Mouse (Mus musculus) bone marrow macrophage, adult 2 months (primary cell): Measurements from ENCODE around the gene Hcn2. TPM values are rescaled to one million over a fixed set of nuclear protein-coding genes. Genes with fewer than 3 reads are reported as not detected.

Experiments used
- H3K27ac ChIP-seq: 2 replicates; pipeline ENCODE4 v1.5.1; 2012; ENCODE audit warnings: low read depth, low read length; ENCODE audit not compliant: insufficient read depth
- H3K4me1 ChIP-seq: 2 replicates; pipeline ENCODE4 v1.6.1; 2012; ENCODE audit warnings: low read length; ENCODE audit not compliant: control insufficient read depth, insufficient read depth
- H3K4me3 ChIP-seq: 2 replicates; pipeline ENCODE4 v1.5.1; 2012; ENCODE audit warnings: mild to moderate bottlenecking, low read length, moderate library complexity; ENCODE audit not compliant: insufficient read depth
- CTCF ChIP-seq: IDR thresholded peaks from 2 replicates; pipeline ENCODE4 v1.5.1; 2012; ENCODE audit warnings: low read depth, mild to moderate bottlenecking, low read length, moderate library complexity
- POLR2A ChIP-seq: IDR thresholded peaks from 2 replicates; pipeline ENCODE4 v1.6.1; 2012; ENCODE audit warnings: mild to moderate bottlenecking, low read depth, low read length, borderline replicate concordance
- polyA plus RNA-seq: library from polyadenylated mRNA; stranded (reverse); fragments of >200 nt; gene quantifications from 2 replicates; pipeline ENCODE4 v1.2.4, GENCODE M21; 2012; ENCODE audit not compliant: missing spikeins, insufficient read depth, insufficient read length

The Hcn2 gene
- 0.86 and 1.3 TPM in 2 replicates for polyA plus RNA-seq

- no peaks in the 10 kb centered on the region for H3K4me1 ChIP-seq
- H3K27ac ChIP-seq: no peak within 1 kb of the TSS
- peak within 1 kb of the TSS; percentile 55 for H3K4me3 ChIP-seq
- TF ChIP-seq POLR2A (no peak), CTCF (no peak)
Observed at GRCm38 (mm10) chr10:79716254-79716987, at the start of gene Hcn2. Hcn2 (plus strand) TSS chr10:79716634.

GRCm38 (mm10) chr10:79668076-79668475 is 48.4 kb upstream of the Hcn2 start:
- no peak for TF ChIP-seq POLR2A
- Histone ChIP-seq H3K4me1 (peaks cover 18% of the 10 kb centered on the region), H3K4me3 (no peak overlapping the region), H3K27ac (no peak overlapping the region)

GRCm38 (mm10) chr10:79668771-79669575 is 47.5 kb upstream of the Hcn2 start, which contains the start of gene Tpgs1:
Tpgs1 (plus strand) TSS chr10:79669369.
- TF ChIP-seq CTCF (peak; percentile 75), POLR2A (no peak)
- peak within 1 kb of the TSS; percentile 58 for H3K27ac ChIP-seq
- peak within 1 kb of the TSS; percentile 80 for H3K4me3 ChIP-seq
- peaks cover 18% of the 10 kb centered on the region for H3K4me1 ChIP-seq

DNA sequence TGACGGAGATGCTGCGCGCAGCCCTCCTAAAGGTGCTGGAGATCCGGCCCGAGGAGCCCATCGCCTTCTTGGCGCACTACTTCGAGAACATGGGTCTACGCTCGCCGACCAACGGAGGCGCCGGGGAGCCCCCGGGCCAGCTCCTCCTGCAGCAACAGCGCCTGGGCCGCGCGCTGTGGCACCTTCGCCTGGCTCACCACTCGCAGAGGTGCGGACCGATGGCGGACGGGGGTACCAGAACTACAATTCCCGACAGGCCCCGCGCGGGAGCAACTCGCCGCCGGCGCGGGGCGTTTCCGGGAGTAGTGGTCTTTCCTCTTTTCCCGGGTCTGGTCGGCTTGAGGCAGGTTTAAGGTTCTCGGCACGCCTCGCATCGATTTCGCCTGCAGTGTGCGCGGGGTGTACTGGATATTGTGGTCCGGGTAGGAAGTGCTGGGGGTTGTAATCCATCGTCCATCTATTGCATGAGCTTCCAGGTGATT is 46.8 kb upstream of the Hcn2 start:
- Histone ChIP-seq H3K27ac (peak overlapping the region; percentile 58), H3K4me1 (peaks cover 18% of the 10 kb centered on the region), H3K4me3 (peak overlapping the region; percentile 80)
- TF ChIP-seq CTCF: no peak
- no peak for TF ChIP-seq POLR2A

GRCm38 (mm10) chr10:79670071-79670888 is 46.2 kb upstream of the Hcn2 start:
- H3K4me3 ChIP-seq: peak overlapping the region; percentile 80
- TF ChIP-seq CTCF (no peak), POLR2A (no peak)
- H3K4me1 ChIP-seq: peaks cover 18% of the 10 kb centered on the region
- peak overlapping the region; percentile 58 for H3K27ac ChIP-seq

GRCm38 (mm10) chr10:79671396-79672087 is 44.9 kb upstream of the Hcn2 start:
- no peak overlapping the region for H3K27ac ChIP-seq
- H3K4me1 ChIP-seq: peaks cover 9% of the 10 kb centered on the region
- TF ChIP-seq CTCF (no peak), POLR2A (no peak)
- H3K4me3 ChIP-seq: no peak overlapping the region

DNA sequence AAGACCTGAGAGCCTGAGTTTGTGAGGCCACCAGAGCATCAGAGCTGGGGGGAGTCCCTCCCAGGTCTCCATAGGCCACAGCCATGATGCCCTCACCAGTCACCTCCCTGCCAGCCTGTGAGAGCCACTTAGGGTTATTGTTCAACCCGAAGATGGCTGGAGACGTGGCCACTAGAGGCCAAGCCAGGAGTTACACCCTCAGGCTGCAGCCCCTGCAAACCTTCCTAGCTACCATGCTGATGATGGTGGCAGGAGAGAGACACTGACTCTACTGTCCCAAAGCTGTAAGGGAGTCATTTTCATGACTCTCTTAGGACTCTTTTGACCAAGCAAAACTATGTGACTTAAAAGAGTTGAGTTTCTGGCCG is 44.4 kb upstream of the Hcn2 start:
- no peak overlapping the region for H3K4me3 ChIP-seq
- H3K27ac ChIP-seq: no peak overlapping the region
- no peak for TF ChIP-seq CTCF
- H3K4me1 ChIP-seq: peaks cover 9% of the 10 kb centered on the region

GRCm38 (mm10) chr10:79673054-79673453 is 43.4 kb upstream of the Hcn2 start:
- Histone ChIP-seq H3K4me3 (no peak overlapping the region), H3K27ac (no peak overlapping the region), H3K4me1 (peaks cover 9% of the 10 kb centered on the region)
- TF ChIP-seq POLR2A: no peak
- TF ChIP-seq CTCF: no peak
